Mouse (Mus musculus) liver, adult 10 weeks (tissue): ENCODE data around the gene Lmod3. TPM values are rescaled to one million over a fixed set of nuclear protein-coding genes. Genes with fewer than 3 reads are reported as not detected.

Experiments used
- polyA plus RNA-seq: library from polyadenylated mRNA; stranded (reverse); fragments of 350-450 nt; fragmentation: Illumina TruSeq; extraction: RNeasy Lipid Tissue Mini Kit (QIAGEN cat#74804); gene quantifications from one replicate; pipeline ENCODE4 v1.2.3, GENCODE M21; 2014; ENCODE audit warnings: low read depth, low replicate concordance

Gene Lmod3
- polyA plus RNA-seq: 0.21 TPM

GRCm38 (mm10) chr6:97252711-97253221, at the start of gene Lmod3:
Lmod3 (minus strand) TSS chr6:97252759.

GRCm38 (mm10) chr6:97210191-97210961, 42.2 kb downstream of the Lmod3 start, which contains the start of gene Arl6ip5:
Arl6ip5 (plus strand) TSS chr6:97210689.

GRCm38 (mm10) chr6:97205439-97205885, 47.1 kb downstream of the Lmod3 start, which contains the start of gene Uba3:
Uba3 (minus strand) TSS chr6:97205647.

Other genes starting within 250 kb of the Lmod3 start
- gene Fam19a4, start 192.3 kb downstream of the Lmod3 start, polyA plus RNA-seq: not detected
- gene Eogt, start 103.6 kb downstream of the Lmod3 start, polyA plus RNA-seq: 3.7 TPM
- 16.7 TPM for gene Tmf1, start 73.6 kb downstream of the Lmod3 start, polyA plus RNA-seq
- 83.7 TPM for gene Uba3, start 47.1 kb downstream of the Lmod3 start, polyA plus RNA-seq
- gene Arl6ip5, start 42.1 kb downstream of the Lmod3 start, polyA plus RNA-seq: 38.8 TPM